Mouse (Mus musculus) spleen, adult 2 months (tissue): ENCODE measurements around the gene Klk1.

Source experiments
- CTCF ChIP-seq: fragments of 200-500 bp; IDR thresholded peaks from 2 replicates; pipeline ENCODE4 v1.5.1; 2011; ENCODE audit warnings: mild to moderate bottlenecking, inconsistent platforms; ENCODE audit not compliant: insufficient read depth, insufficient read length, insufficient replicate concordance; ENCODE audit errors: extremely low read depth
- POLR2A ChIP-seq: fragments of 200-500 bp; IDR thresholded peaks from 2 replicates; pipeline ENCODE4 v1.6.1; 2011; ENCODE audit warnings: low read depth, low read length, inconsistent platforms

GRCm38 (mm10) chr7:44260410-44260809 is 35.2 kb downstream of the Klk1 start:
- TF ChIP-seq CTCF (no peak), POLR2A (no peak)
